Mouse (Mus musculus): ENCODE data around the gene Cdc7.

Gene Cdc7

DNA sequence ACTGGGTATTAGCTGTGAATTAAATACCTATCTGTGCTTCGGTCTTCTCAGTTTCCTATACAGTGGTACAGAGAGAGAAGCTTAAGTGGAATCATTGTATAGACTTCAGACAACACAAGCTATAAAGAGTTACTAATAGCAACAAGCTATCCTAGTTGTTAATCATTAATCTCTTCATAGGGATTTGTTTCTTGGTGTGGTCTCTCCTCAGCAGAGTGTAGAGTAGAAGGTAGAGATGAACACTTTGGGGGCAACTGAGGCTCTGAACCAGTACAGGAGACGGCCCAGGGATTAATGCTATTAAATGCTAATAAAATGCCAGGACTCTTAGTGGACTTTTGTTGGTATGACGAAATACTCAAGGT, 57.9 kb downstream of the Cdc7 start:
- DNase-seq (ENCODE audit: low spot score in 2 of 2) = no peak

DNA sequence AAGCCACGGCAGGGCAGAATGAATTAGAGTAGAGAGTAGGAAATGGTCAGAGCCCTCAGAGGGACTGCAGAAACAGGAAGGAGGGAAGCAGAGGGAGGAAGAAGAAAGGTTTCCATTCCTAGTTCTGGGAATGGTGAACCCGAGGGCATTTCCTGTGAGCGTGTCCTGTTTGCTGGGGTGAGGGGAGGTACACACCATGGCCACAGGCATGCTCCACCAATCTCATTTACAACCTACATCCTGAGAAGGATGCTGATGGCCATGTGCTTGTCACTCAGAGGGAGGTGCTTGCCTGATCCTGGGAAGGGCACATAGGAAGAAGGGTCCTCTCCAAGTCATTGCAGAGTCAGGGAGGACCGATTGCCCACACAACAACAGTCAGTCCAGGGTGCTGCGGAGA, 59.8 kb downstream of the Cdc7 start:
- DNase-seq (ENCODE audit: low spot score in 2 of 2) = no peak

DNA sequence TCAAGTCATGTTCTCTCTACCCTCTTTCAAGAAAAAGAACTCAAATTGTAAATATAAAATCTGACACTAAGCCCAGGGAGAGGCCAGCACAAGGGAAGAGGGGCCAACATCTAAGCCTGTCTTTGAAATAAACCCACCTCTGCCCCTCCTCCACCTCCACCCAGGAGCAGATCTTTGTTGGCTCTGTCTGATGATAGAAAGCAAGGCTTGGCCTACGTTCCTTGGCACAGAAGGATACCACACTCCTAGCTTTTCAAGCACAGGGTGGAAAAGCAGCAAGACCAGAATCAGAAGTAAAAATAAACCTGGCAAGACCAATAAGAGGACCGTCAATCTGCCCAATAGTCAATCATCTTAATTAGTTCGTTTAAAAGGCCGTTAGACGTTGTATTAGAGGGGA, 61.2 kb downstream of the Cdc7 start:
- no peak for DNase-seq (ENCODE audit: low spot score in 2 of 2)

DNA sequence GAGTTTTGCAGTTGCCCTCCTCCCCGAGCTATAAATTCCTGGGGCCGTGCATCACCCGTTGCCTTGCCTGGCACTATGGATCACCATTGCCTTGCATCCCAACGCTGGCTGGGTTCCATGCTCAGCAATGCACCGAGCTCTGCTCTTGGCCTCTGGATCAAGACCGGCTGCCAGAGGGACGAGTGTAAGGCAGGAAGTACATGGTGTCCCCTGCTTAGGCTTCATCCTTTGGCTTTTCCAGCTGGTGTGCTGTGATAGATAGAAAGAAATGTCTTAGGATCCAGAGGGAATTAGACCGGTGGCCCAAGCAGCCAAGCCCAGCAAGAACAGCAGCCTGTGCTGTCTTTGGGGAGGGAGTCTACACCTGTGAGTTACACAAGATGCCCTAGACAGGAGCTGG, 61.7 kb downstream of the Cdc7 start:
- no peak for DNase-seq (ENCODE audit: low spot score in 2 of 2)

DNA sequence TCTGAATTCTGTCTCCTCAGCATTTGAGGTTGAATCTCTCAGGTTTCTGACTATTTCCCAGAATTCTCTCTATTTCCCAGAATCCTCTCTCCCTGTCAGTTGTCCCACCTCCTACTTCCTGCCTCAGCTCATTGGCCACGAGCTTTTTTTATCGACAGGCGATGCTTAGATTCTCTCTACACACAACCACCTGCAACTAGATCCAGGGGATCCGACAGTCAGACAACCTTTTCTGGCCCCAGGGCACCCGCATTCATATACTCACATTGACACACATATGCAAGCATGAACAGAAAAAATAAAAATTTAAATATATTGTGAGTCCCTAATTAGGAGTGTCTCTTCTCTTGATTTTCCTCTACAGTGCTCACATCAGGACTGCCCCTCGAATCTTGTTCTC, 63.5 kb downstream of the Cdc7 start:
- no peak for DNase-seq (ENCODE audit: low spot score in 2 of 2)

DNA sequence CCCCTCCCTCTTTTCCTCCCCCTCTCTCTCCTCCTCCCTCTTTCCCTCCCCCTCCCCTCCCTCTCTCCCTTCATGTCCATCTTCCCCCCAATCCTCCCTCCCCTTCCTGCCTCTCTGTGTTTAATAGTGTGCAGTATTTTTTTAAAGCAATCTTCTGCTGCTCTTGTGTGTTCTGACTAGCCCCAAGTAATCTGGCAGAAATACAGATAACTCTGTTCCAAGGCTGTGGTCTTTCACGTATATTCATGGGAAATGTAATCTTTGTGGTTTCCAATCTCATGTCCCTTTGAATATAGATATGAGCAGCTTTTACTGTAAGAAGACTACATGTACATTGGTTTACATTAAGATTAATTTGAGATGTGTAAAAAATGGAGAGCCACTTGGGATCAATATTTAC, 64.4 kb downstream of the Cdc7 start:
- DNase-seq (ENCODE audit: low spot score in 2 of 2) = no peak

DNA sequence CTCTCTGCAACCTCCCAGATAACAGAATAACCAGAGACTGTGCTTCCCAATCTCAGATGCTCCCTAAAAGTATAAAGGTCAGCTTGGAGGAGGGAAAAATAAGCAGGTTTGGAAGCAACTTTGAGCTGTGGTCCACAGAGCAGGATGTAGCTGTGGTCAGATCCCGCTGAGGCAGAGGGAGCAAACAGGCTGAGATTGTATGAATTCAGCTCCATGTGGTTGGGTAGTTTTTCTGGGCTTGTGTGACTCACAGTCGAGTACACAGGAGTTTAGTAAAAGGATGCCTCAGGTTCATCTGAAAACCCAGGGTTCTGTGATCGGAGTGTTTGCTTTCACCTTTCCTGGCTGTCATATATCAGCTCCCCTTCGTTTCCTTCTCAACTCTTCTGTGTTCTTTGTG, 65.7 kb downstream of the Cdc7 start:
- no peak for DNase-seq (ENCODE audit: low spot score in 2 of 2)

DNA sequence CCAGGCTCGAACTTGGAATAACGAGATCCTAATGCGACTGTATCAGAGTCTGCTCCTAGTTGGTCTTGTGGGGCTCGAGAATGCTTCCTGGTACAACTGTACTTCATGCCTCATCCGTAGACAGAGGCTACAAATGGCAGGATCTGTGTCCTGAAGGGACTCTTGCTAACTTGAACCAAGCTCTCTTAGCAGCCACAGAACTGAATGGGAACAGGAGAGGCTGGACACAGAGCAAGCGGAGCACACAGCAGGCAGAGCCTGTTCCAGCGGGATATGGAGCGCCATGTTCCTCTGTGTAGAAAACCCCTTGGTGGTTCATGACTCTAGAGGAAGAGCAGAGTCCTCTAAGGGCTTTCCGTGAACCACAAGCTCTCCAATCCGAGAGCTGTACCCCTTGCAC, 66.7 kb downstream of the Cdc7 start:
- DNase-seq (ENCODE audit: low spot score in 2 of 2) = no peak

Data from frontal cortex, postnatal 36 days (tissue).